ENCODE assay signal across 8 mouse cellular contexts in the genomic region with DNA sequence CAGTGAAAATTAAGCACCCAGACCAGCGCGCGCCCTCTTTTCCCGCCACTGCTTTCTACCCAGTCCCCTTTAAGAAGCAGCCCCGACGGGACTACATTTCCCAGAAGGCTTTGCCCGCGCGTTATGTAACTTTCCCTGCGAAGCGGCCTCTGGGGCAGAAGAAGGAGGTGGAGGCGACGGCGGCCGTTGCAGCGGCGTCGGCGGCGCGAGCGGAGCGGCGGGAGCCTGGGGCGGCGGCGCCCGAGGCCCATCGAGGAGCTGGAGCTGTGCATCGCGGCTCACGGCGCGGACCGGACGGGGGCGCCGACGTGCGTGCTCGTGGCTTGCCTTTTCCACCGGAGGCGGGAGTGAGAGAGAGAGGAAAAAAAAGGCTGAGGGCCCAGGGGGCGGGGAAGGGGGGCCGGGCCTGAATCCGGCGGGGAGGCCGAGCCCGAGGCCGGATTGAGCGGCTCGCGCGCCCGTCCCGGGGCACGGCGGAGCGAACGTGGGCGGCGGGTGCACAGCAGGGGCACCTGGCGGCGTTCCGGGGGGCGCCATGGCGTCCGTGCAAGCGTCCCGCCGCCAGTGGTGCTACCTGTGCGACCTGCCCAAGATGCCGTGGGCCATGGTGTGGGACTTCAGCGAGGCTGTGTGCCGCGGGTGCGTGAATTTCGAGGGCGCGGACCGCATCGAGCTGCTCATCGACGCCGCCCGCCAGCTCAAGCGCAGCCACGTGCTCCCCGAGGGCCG. TPM values are rescaled to one million over a fixed set of nuclear protein-coding genes. Genes with fewer than 3 reads are reported as not detected.
DNase-seq lines count a peak whose midpoint lies in the region; ATAC-seq and TF ChIP-seq lines count a peak whose summit lies in the region.

Gene Irf2bp1 (plus strand): TSS at position 143 of the 729 bp plus-strand sequence.

- peaks cover 28% of the 10 kb centered on the region for H3K36me3 ChIP-seq in megakaryocyte, embryonic 14.5 days (replicated peaks; ENCODE audit: low read length)

- peak; percentile 88 to 91 for DNase-seq in gastrocnemius, adult 8-10 months (ENCODE audit: low spot score in 2 of 2)
- peak; percentile 81 for DNase-seq in hindlimb bud, embryonic 11.5 days (ENCODE audit: extremely low spot score, low read depth, low spot score)
- peak; percentile 91 to 94 for DNase-seq in left cerebral cortex, adult 8-10 months (ENCODE audit: low spot score in 2 of 2)
- peak; percentile 96 for DNase-seq in right cerebral cortex, postnatal 10 days (ENCODE audit: low spot score in 2 of 2)
- DNase-seq in urinary bladder, postnatal 25 days (ENCODE audit: low spot score), result peak; percentile 88

- no peaks in the 10 kb centered on the region for H3K4me1 ChIP-seq in cortical plate, adult 2 months (ENCODE audit: control insufficient read depth, insufficient read depth, low read length)
- H3K4me1 ChIP-seq in megakaryocyte, embryonic 14.5 days, result peaks cover 81% of the 10 kb centered on the region

- ATAC-seq in activated CD4-positive, CD25-positive, alpha-beta regulatory T cell, adult 4 months, result peak; percentile 58

- TF ChIP-seq CTCF in cortical plate, adult 2 months (IDR thresholded peaks at IDR 0.05; ENCODE audit: extremely low read depth, insufficient read depth, low read length), result no peak

- TF ChIP-seq POLR2A in cortical plate, adult 2 months (IDR thresholded peaks at IDR 0.05; ENCODE audit: extremely low read depth, insufficient read depth, low read length), result peak; percentile 78

- peak within 1 kb of the TSS; percentile 95 for H3K27ac ChIP-seq in cortical plate, adult 2 months (ENCODE audit: insufficient read depth, low read length)

- H3K27me3 ChIP-seq in megakaryocyte, embryonic 14.5 days (replicated peaks), result no peaks in the 10 kb centered on the region

- H3K9me3 ChIP-seq in megakaryocyte, embryonic 14.5 days, result no peaks in the 10 kb centered on the region

- peak within 1 kb of the TSS; percentile 42 for H3K4me3 ChIP-seq in cortical plate, adult 2 months (ENCODE audit: insufficient read depth, low read length)
- peak within 1 kb of the TSS; percentile 99 for H3K4me3 ChIP-seq in megakaryocyte, embryonic 14.5 days (replicated peaks)

RNA-seq across cellular contexts. Expression of gene Irf2bp1, which starts in this region (rescaled TPM):
- 1 to 10 TPM; 2.0 to 3.0 TPM for polyA plus RNA-seq in activated CD4-positive, CD25-positive, alpha-beta regulatory T cell, adult 4 months (2017; shearing (Covaris generic))
- 27.2 and 28.5 TPM in 2 replicates for polyA plus RNA-seq in cortical plate, adult 2 months (2012; rRNA removed)
- 10 to 100 TPM; 19.3 to 20.7 (median 19.7) TPM for total RNA-seq in gastrocnemius, adult 8-10 months (2022)
- 10 to 100 TPM; 51.2 to 54.1 (median 53.2) TPM for total RNA-seq in left cerebral cortex, adult 8-10 months (2022)
- polyA plus RNA-seq in megakaryocyte, embryonic 14.5 days (2012; ENCODE audit: insufficient read depth, low replicate concordance), result 53.2 and 120 TPM in 2 replicates

Comparison
In these comparisons a context has a peak if more than half of its experiments do, and no peak if none do; other contexts are left out.
1. Peak in every context shown above with its lines: DNase-seq, ATAC-seq, H3K4me3 ChIP-seq and H3K27ac ChIP-seq.